Mouse (Mus musculus): ENCODE results near the gene Unc5a. TPM values are rescaled to one million over a fixed set of nuclear protein-coding genes. Genes with fewer than 3 reads are reported as not detected.
A peak's percentile ranks its signal among the peaks of the same experiment; 100 is the strongest.

Unc5a gene
- polyA plus RNA-seq, 1 experiment, result 37.7 TPM

DNA sequence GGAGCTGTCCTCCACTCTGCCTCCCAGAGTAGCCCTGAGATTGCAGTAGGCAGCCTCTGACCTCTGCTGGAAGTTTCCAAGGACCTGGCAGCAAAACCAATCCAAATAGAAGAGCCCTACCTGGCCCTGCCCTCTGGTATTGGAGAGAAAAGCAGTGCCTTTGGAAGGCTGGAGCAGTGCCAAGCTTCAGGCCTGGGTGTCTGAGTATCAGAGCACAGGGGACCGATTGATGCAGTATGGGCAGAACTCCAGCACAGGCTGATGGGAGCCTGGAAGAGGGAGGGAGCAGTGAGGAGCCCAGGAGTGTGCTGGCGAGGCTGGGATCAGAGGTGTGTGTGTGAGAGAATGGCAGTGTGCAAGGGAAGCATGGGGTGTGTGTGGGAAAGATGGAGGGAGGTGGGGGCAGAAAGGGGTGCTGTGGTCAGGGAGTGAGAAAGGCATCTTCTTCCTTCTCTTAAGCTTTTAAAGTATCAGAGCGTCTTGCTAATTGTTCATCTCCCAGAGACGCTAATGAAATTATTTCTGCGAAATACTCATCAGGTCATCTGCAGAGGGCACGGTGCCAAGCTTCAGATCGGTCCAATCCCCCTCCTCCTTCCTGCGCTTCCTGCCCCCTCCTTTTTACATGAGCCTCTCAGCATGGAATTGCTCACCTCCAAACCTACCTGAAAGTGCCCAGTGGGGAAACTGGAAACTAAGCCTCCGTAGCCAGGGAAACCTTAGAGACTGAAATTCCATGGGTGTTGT, 4.6 kb upstream of the Unc5a start:
- DNase-seq, result peak in 1 of 2 experiments; percentile 48
- H3K27ac ChIP-seq (ENCODE audit: insufficient read depth, low read length), result no peak overlapping the region

DNA sequence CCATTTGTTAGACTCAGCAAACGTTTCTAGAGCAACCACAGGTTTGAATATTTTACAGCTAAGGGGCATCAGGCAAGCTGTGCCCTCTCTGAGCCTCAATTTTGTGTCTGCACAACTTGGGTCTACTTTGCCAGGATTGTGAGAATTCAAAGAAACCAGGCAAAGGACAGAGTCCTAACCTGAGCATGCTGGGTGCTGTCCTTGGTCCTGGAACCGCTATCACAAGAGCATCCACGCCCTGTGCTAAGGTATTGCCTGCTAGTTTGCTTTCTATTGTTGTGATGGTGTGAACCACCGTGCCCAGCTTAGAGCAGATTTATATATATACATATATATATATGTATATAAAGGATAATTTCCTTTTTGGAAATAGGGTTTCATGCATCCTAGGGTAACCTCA, 3.9 kb upstream of the Unc5a start:
- WGBS, result 80% methylated on average over 4 of the region's 4 CpGs
- Histone ChIP-seq H3K4me1 (ENCODE audit: control insufficient read depth, insufficient read depth, low read length) (peaks cover 26% of the 10 kb centered on the region), H3K27me3 (ENCODE audit: control insufficient read depth, insufficient read depth, low read length) (no peaks in the 10 kb centered on the region), H3K4me3 (replicated peaks; ENCODE audit: insufficient read depth, low read depth, low read length) (no peak overlapping the region), H3K27ac (ENCODE audit: insufficient read depth, low read length) (no peak overlapping the region)
- no peak for TF ChIP-seq POLR2A (IDR thresholded peaks at IDR 0.05; ENCODE audit: borderline replicate concordance, insufficient read depth, low read length)
- no peak for TF ChIP-seq CTCF (IDR thresholded peaks at IDR 0.05; ENCODE audit: borderline replicate concordance, insufficient read depth, low read depth, low read length)
- no peak for DNase-seq

More for the DNA sequence above, 4.6 kb upstream of the Unc5a start:
- Histone ChIP-seq H3K27me3 (ENCODE audit: control insufficient read depth, insufficient read depth, low read length) (no peaks in the 10 kb centered on the region), H3K4me1 (ENCODE audit: control insufficient read depth, insufficient read depth, low read length) (peaks cover 26% of the 10 kb centered on the region), H3K4me3 (replicated peaks; ENCODE audit: insufficient read depth, low read depth, low read length) (no peak overlapping the region)
- TF ChIP-seq POLR2A (IDR thresholded peaks at IDR 0.05; ENCODE audit: borderline replicate concordance, insufficient read depth, low read length), result no peak
- no peak for TF ChIP-seq CTCF (IDR thresholded peaks at IDR 0.05; ENCODE audit: borderline replicate concordance, insufficient read depth, low read depth, low read length)
- 24% methylated on average over 9 of the region's 9 CpGs for WGBS

GRCm38 (mm10) chr13:54946406-54946805, 2.8 kb upstream of the Unc5a start:
- Histone ChIP-seq H3K4me1 (ENCODE audit: control insufficient read depth, insufficient read depth, low read length) (peaks cover 34% of the 10 kb centered on the region), H3K27me3 (ENCODE audit: control insufficient read depth, insufficient read depth, low read length) (no peaks in the 10 kb centered on the region), H3K27ac (ENCODE audit: insufficient read depth, low read length) (no peak overlapping the region), H3K4me3 (replicated peaks; ENCODE audit: insufficient read depth, low read depth, low read length) (no peak overlapping the region)
- TF ChIP-seq POLR2A (IDR thresholded peaks at IDR 0.05; ENCODE audit: borderline replicate concordance, insufficient read depth, low read length) (no peak), CTCF (IDR thresholded peaks at IDR 0.05; ENCODE audit: borderline replicate concordance, insufficient read depth, low read depth, low read length) (no peak)
- DNase-seq, result no peak
- WGBS, result 37% methylated on average over 1 of the region's 1 CpGs

DNA sequence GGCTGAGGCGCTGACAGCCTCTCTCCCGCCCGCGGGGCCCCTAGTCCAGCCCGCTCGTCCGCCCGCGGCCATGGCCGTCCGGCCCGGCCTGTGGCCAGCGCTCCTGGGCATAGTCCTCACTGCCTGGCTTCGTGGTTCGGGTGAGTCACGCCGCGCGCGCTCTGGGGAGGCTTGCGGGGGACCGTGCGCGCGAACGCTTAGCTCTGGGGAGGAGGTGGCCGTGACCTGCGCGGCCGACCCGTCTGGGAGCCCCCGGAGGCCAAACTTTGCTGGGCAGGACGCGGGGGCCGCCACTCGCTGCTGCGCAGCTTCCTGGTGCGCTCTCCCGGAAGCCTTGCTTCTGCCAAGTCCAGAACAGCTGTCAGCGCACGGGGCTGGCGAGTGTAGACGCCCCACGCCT, 381 bp downstream of the Unc5a start:
- under 1% methylated on average over 44 of the region's 44 CpGs for WGBS
- 0 out of 2 replicates have a peak, but pooled peaks have one; percentile 3 for TF ChIP-seq POLR2A (IDR thresholded peaks at IDR 0.05; ENCODE audit: borderline replicate concordance, insufficient read depth, low read length)
- no peak for TF ChIP-seq CTCF (IDR thresholded peaks at IDR 0.05; ENCODE audit: borderline replicate concordance, insufficient read depth, low read depth, low read length)
- H3K4me1 ChIP-seq (ENCODE audit: control insufficient read depth, insufficient read depth, low read length), result peaks cover 44% of the 10 kb centered on the region
- H3K4me3 ChIP-seq (replicated peaks; ENCODE audit: insufficient read depth, low read depth, low read length), result peak overlapping the region; percentile 99
- H3K27ac ChIP-seq (ENCODE audit: insufficient read depth, low read length), result peak overlapping the region; percentile 99
- no peaks in the 10 kb centered on the region for H3K27me3 ChIP-seq (ENCODE audit: control insufficient read depth, insufficient read depth, low read length)
- DNase-seq, result peak; percentile 70 to 81

- Histone ChIP-seq H3K4me3 (replicated peaks; ENCODE audit: insufficient read depth, low read depth, low read length) (peak overlapping the region; percentile 99), H3K27ac (ENCODE audit: insufficient read depth, low read length) (0 out of 2 replicates have a peak overlapping the region, but pooled peaks have one; percentile 10), H3K27me3 (ENCODE audit: control insufficient read depth, insufficient read depth, low read length) (no peaks in the 10 kb centered on the region), H3K4me1 (ENCODE audit: control insufficient read depth, insufficient read depth, low read length) (peaks cover 44% of the 10 kb centered on the region)
- WGBS, result 2% methylated on average over 9 of the region's 9 CpGs
- TF ChIP-seq CTCF (IDR thresholded peaks at IDR 0.05; ENCODE audit: borderline replicate concordance, insufficient read depth, low read depth, low read length) (no peak), POLR2A (IDR thresholded peaks at IDR 0.05; ENCODE audit: borderline replicate concordance, insufficient read depth, low read length) (no peak)
- peak; percentile 50 to 55 for DNase-seq
Measured at GRCm38 (mm10) chr13:54950131-54950530, 920 bp downstream of the Unc5a start.

- H3K4me3 ChIP-seq (replicated peaks; ENCODE audit: insufficient read depth, low read depth, low read length), result peak overlapping the region; percentile 99
- H3K27ac ChIP-seq (ENCODE audit: insufficient read depth, low read length), result no peak overlapping the region
- TF ChIP-seq CTCF (IDR thresholded peaks at IDR 0.05; ENCODE audit: borderline replicate concordance, insufficient read depth, low read depth, low read length) (no peak), POLR2A (IDR thresholded peaks at IDR 0.05; ENCODE audit: borderline replicate concordance, insufficient read depth, low read length) (no peak)
- peaks cover 44% of the 10 kb centered on the region for H3K4me1 ChIP-seq (ENCODE audit: control insufficient read depth, insufficient read depth, low read length)
- DNase-seq, result no peak
- WGBS, result 57% methylated on average over 5 of the region's 5 CpGs
- H3K27me3 ChIP-seq (ENCODE audit: control insufficient read depth, insufficient read depth, low read length), result no peaks in the 10 kb centered on the region
Measured at GRCm38 (mm10) chr13:54951166-54951565, 2.0 kb downstream of the Unc5a start.

- no peak for DNase-seq
- TF ChIP-seq CTCF (IDR thresholded peaks at IDR 0.05; ENCODE audit: borderline replicate concordance, insufficient read depth, low read depth, low read length) (no peak), POLR2A (IDR thresholded peaks at IDR 0.05; ENCODE audit: borderline replicate concordance, insufficient read depth, low read length) (no peak)
- Histone ChIP-seq H3K4me1 (ENCODE audit: control insufficient read depth, insufficient read depth, low read length) (peaks cover 68% of the 10 kb centered on the region), H3K27me3 (ENCODE audit: control insufficient read depth, insufficient read depth, low read length) (no peaks in the 10 kb centered on the region), H3K27ac (ENCODE audit: insufficient read depth, low read length) (0 out of 2 replicates have a peak overlapping the region, but pooled peaks have one; percentile 4), H3K4me3 (replicated peaks; ENCODE audit: insufficient read depth, low read depth, low read length) (no peak overlapping the region)
- WGBS, result 72% methylated on average over 2 of the region's 2 CpGs
Measured at GRCm38 (mm10) chr13:54954745-54955144, 5.5 kb downstream of the Unc5a start.
